Mouse (Mus musculus) gonadal fat pad, adult 2 months (tissue): Measurements from ENCODE around the gene Nfyc. TPM values are rescaled to one million over a fixed set of nuclear protein-coding genes. Genes with fewer than 3 reads are reported as not detected.

ENCODE experiments used
- DNase-seq: peaks from one replicate; pipeline ENCODE4 v3.0.0-alpha.2; 2012; ENCODE audit warnings: low read depth
- polyA plus RNA-seq: library from polyadenylated mRNA; depleted of rRNA; stranded (reverse); fragments of >200 nt; gene quantifications from 2 replicates; pipeline ENCODE4 v1.2.3, GENCODE M21; 2012; rRNA removed

The Nfyc gene
- polyA plus RNA-seq, 1 experiment: 148 TPM

DNA sequence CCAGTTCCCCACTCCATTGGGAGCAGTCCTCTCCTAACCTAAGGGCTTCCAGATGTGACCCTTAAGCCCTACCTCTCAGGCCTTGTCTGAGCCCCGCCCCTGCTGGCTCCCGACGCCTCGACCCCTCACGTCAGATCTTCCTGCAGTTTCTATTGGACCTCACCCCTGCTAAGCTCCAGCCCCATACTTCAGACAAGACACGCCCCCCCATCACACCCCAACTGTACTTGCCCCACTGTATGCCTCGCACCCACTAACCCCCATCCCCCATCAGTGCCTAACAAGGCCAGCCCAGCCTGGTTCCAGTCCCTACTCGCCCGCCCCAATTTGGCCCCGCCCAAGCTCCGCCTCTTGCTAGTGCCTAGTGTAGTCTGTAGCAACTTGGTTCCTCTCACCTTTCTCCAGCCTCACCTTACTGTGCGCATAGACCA, 115.2 kb downstream of the Nfyc start:
- DNase-seq: no peak

DNA sequence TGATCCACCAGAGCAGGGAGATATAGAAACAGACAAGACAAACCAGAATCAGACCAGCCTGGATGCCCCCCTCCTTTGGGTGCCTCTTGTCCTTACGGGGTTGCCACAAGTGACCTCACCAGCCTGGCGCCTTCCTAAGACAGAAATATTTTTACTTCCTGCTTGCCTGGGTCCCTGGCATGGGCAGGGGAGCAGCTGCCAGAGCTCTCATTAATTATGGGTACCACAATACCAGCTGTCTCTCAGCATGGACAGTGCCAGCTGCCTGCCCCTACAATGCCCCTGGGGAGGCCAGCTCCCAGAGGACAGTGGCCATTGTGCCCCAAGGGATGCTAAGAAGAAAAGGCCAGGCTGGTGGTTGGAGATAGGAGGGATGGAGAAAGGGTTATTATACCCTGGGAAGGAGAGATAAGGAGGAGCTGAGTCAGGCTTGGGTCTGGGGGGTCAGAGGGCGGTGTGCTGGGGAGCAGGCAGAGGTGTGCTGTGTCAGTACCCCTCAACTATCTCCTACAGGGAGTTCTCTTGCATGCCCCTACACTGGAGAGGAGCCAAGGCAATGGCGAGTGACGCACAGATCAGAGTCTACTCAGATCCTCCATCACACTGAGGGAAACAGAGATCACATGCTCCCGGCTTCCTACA, 117.4 kb downstream of the Nfyc start:
- DNase-seq: no peak

DNA sequence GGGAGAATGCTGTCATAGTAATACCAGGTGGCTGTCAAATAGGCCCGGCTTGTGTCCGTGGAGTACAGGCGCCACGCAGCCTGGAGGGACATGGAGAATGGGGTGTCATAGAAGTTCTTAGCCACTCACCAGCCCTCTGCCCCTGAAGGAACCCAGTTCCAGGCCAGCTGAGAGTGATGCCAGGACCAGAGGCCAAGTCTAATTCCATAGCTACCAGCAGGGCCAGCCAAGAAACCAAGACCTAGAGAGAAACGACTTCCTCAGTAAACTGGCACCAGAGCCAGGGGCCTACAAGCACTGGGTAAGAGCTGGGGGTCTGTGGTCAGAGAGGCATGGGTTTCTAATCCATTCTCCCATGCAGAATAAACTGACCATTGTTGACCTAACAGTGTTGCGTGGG, 118.4 kb downstream of the Nfyc start:
- no peak for DNase-seq

DNA sequence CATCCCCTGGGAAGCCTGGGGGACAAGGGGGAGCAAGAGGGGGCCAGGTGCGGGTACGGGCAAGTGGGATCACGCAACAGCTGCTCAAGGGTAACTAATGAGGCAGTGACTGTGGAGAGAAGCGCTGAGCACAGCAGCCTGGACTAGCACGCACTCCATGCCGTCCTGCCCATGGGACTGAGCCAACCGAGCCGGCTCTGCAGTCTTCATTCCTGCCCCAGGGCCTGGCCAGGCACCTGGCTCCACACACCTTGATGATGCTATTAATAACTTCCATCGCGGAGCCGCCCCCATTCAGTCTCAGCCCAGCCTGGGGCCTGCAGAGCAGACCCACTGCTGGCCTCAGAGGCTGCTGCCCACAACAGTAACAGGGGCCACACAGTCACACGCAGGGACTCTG, 119.1 kb downstream of the Nfyc start:
- no peak for DNase-seq

Other genes starting within 250 kb of the Nfyc start
- gene Gm8439, start 242.8 kb downstream of the Nfyc start, polyA plus RNA-seq: 10.4 and 12.4 TPM in 2 replicates
- gene Cited4, start 165.0 kb downstream of the Nfyc start, polyA plus RNA-seq: 87.0 and 168 TPM in 2 replicates
- 12.2 TPM in 2 replicates for gene Kcnq4, start 83.0 kb downstream of the Nfyc start, polyA plus RNA-seq
- gene Rims3, start 23.2 kb upstream of the Nfyc start, polyA plus RNA-seq: 0.11 and 0.19 TPM in 2 replicates
- 7.0 and 7.3 TPM in 2 replicates for gene Exo5, start 93.4 kb upstream of the Nfyc start, polyA plus RNA-seq
- gene Zfp69, start 120.1 kb upstream of the Nfyc start, polyA plus RNA-seq: 1.6 TPM in 2 replicates
- gene Smap2, start 185.7 kb upstream of the Nfyc start, polyA plus RNA-seq: 11.2 and 16.7 TPM in 2 replicates
- 0.08 and 0.27 TPM in 2 replicates for gene Col9a2, start 207.8 kb upstream of the Nfyc start, polyA plus RNA-seq